Mouse (Mus musculus) ZHBTc4 (cell line): ENCODE measurements at regions not wholly inside any gene's neighbourhood (a gene's known extent, or its start where the extent isn't known, plus 50 kb on each side); places are given as distances from the start of the nearest gene placed in this dataset.

Experiments used
- DNase-seq: peaks from one replicate; pipeline ENCODE4 v3.0.0-alpha.2; 2011; ENCODE audit warnings: low read depth, low spot score

DNA sequence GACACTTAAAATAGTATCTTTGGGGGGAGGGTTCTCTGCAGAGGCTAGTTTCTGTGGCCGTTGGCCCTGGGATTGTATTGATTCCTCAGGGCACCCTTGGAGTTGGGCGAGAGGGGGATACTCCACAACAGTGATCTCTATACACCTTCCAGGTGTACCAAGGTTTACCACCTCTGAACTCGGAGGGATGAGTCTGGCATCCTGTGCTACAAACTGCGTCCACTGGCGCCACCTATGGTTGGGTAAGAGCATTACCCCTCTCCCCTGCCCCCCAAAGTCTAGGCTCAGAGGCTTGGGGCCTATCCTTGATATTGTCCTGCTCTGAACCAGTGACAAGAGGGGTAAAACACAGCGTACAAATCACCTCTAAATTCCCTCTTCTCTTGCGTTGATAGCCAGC, 62.2 kb downstream of the Gm17728 start:
- peak; percentile 23 for DNase-seq

- DNase-seq = peak; percentile 54
These were observed 62.7 kb downstream of the Gm17728 start for GRCm38 (mm10) chr17:9484566-9484965.

DNA sequence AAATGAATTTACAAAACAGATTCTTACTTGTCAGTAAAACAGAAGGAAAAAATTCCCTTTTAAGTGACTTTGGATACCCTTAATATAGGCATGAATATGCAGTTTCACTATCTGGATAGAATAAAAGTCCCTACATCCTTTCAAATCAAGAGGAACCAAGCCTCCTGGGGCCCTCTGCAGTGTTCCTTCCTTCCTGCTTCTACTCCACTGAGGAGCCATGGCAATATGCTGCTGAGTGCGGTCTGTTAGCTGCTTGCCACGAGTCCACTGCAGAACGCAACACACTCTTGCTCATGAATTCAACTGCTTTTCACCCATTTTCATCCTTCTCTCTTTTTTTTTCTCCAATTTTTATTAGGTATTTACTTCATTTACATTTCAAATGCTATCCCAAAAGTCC, 107.5 kb downstream of the Gm17728 start:
- DNase-seq = no peak

DNA sequence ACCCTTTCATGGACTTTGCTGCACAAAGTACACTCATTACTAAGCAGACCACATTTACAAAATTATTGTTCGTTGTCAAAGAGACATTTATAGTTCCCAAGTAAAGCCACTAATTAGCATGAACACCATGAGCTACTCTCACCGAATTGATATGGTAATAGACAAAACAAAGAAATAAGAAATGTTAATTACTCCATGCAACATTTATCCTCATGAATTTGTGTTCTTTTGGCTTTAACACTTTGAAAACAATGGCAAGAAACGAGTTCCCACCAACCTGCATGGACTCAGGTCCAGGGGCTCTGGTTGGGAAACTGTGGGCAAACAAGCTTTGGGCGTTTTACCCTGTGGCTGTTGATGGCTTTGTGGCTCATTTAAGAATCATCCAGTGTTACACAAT, 114.2 kb downstream of the Gm17728 start:
- DNase-seq = no peak

DNA sequence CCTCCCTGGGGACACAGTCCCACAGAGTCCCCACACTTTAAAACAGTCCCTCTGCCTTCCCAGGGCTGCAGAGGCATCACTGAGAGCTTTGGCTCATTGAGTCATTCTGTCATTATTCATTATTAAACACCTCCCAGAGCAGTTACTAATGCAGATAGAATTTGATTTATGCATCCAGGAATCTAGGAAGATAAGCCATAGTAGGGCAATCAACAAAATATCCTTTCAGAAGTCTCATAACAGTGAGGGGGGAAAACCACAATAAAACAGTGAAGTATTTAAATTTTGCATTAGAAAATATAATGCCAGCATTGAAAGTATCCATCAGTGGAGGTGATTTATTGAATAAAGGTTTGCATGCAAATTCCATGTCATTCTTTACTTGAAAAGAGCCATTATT, 116.5 kb downstream of the Gm17728 start:
- DNase-seq = no peak

GRCm38 (mm10) chr17:9540156-9540555, 118.3 kb downstream of the Gm17728 start:
- DNase-seq = no peak

DNA sequence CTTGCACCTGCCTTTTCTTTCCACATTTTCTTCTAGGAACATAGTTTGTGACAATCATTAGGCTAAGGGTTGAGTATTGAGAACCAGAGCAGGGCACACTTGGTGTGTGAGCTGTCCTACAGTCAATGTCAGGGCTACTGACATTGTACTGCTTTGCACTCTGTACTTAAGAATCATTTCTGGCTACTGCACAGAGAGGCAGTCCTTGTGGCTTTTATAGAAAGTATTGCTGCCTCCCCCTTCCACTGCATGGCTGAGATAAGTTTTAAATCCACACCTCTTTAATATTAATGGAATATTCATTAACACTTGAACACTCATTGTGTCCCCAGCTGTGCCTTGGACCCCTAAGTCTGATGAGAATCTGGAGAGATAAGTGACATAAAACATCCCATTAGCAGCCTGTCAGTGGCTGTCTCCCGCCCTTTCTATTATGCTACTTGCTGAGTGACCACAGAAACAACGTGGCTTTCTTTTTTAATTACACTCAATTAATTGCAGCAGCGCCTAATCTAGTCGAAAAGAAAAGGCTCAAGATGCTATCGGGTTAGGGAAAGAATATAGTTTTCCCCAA, 121.5 kb downstream of the Gm17728 start:
- DNase-seq = no peak

GRCm38 (mm10) chr17:9557544-9557943, 112.0 kb downstream of the Pabpc6 start:
- DNase-seq = no peak

DNA sequence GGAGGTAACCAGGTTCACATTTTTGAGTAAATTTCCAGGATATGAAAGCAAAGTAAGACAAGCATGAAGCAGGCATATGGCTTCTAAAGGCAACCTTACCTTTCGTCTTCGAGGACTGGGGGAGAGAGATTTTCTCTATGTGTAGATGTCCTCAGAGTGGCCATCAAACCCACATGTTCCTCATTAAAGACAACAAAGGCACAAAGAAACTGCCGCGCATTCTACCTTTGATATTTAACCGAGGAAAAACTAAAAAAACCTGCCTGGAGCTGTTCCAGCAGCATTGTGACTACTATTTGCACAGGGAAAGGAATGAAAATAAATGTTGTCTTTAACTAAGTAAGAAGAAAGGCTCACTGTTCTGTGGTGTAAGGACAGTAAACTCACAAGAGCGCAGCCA, 102.7 kb downstream of the Pabpc6 start:
- peak; percentile 16 for DNase-seq

DNA sequence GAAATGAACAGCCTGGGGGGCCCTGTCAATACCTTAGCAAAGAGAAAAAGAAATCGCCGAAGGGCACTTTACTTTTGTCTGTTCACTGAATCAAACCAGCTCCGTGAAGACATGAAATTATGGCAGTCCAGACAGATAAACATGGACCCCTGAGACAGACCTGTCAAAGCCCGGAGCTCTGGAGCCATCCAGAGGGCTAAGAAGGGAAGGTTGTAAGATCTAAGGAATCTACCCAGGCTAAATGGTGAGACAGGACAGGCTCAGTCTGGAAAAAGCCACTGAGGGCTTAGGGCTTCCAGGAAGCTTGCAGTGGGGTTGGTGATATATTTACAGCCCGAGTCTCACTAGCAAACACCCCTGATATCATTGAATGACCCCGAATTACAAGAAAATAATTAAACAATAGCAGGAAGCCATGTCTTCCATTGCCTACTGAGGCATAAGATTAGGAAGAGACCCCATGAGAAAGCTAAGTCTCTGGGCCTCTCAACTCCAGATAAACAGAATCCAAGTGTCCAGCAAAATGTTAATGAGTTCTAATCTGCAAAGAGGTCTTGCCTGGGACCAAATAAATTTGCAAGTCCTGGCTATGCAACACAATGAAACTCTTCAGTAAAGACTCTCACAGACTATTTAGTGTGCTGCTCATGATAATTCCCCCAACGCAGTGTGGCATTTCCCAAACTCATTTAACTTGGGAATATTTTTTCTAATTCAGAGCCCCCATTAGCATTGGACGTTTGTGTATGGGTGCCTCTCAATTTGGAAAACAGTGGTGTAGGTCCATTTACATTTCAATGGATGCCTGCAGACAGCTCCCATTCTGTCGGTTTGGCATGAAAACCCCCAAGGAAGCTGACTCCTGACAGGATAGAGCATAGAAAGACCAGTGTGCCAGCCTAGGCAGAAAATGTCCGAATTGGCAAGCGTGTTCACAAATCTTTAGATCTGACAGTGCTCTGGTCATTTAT, 89.8 kb downstream of the Pabpc6 start:
- peak; percentile 74 for DNase-seq

DNA sequence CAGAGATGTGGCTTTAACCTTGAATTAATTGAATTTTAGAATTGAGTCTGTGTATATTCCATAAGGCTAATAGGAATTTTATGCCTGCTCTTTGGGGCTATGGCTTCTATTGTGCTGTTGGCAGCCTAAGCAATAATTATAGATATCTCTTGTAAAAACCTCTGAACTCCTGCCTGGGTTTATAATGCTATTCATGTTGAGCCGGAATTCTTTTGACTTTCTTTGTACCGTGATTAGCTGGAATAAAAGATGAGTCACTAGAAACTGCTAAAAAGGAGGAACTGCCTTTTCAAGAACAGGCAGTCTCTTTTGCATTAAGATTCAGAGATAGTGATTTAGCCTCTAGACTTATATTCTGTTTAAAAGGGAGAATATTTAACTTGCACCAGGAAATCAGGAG, 71.4 kb downstream of the Pabpc6 start:
- no peak for DNase-seq

DNA sequence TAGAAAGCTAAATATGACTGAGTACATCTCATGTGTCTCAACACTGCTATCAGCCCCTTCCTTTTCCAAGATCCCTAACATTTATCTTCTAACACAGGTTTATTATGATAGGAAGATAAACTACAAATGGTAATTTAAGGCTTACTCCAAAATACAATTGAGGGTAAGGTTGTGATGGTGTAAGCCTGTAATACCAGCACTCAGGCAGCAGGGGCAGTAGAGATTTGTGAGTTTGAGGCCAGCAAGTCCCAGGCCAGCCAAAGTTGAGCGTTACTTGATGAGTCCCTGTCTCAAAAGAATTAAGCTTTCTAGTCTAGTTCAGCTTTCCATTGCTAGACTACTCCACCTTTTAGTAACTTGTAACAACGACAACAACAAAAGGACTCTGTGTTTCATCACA, 69.1 kb downstream of the Pabpc6 start:
- DNase-seq = peak; percentile 6
